Mouse (Mus musculus): Measurements from ENCODE around the gene Tas2r104.

Tas2r104 gene

DNA sequence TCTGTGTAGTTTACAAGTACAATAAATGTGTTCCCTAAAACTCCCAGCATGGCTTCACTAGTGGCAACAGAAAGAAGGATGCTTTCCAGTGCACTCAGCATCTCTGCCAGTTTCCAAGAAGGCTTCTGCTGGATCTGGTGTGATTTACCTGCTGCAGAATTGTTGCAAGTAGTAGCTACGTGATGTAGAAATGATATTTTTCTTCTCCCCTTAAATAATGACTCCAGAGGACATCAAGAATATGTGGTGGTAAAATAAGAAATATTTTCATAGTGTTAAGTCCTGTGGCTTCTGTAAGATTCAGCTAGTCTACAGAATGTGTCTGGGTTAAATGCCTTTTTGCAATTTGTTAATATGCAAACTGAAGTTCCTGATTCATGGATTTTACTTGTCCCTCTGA lies at the start of gene Tas2r104:
Gene Tas2r104 (minus strand): TSS at position 101 of the 400 bp plus-strand sequence.
- ATAC-seq (ENCODE audit: insufficient number of reproducible peaks, low FRiP score, low TSS enrichment) = no peak

- ATAC-seq (ENCODE audit: insufficient number of reproducible peaks, low FRiP score, low TSS enrichment) = no peak
These were observed 27.3 kb upstream of the Tas2r104 start for GRCm38 (mm10) chr6:131712803-131713202.

DNA sequence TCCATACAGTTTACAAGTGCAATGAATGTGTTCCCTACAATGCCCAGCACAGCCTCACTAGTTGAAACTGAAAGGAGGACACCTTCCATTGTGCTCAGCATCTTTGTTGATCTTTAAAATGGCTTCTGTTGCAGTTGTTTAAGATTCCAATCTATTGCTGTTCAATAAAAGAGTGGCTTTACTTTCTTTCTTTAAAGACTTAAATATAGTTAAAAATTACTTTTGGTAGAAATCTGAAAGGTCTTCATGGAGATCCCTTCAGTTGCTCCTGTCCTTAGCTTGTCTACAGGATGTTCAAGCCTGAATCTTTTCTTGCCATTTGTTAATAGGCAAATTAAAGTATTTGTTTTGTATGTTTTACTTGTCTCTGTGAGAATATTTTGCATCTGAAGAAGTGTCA lies 4.4 kb upstream of the Tas2r104 start, which contains the start of gene Tas2r114:
Gene Tas2r114 (minus strand): TSS at position 101 of the 400 bp plus-strand sequence.
- ATAC-seq (ENCODE audit: insufficient number of reproducible peaks, low FRiP score, low TSS enrichment) = no peak

DNA sequence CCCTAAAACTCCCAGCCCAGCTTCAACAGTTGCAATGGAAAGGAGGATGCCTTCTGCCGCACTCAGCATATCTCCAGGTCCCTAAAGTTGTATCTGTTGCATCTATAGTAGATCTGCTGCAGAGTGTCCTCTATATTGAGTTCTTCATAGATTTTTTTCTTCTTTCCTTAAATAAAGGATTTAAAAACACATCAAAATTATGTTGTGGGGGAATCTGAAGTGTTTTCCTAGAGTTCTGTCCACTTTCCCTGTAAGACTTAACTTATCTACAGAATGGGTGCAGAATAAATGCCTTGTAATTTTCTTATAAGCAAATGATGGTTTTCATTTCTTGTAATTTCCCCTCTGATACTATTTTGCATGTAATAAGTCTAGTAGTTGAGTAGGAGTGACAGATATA lies 1.9 kb upstream of the Tas2r104 start, which contains the start of gene Tas2r105:
Gene Tas2r105 (minus strand): TSS at position 101 of the 400 bp plus-strand sequence.
- no peak for ATAC-seq (ENCODE audit: insufficient number of reproducible peaks, low FRiP score, low TSS enrichment)

- ATAC-seq (ENCODE audit: insufficient number of reproducible peaks, low FRiP score, low TSS enrichment) = no peak
These were observed 6.8 kb downstream of the Tas2r104 start, which contains the start of gene Tas2r106 for GRCm38 (mm10) chr6:131678786-131679185. Tas2r106 (minus strand) TSS chr6:131678886.

DNA sequence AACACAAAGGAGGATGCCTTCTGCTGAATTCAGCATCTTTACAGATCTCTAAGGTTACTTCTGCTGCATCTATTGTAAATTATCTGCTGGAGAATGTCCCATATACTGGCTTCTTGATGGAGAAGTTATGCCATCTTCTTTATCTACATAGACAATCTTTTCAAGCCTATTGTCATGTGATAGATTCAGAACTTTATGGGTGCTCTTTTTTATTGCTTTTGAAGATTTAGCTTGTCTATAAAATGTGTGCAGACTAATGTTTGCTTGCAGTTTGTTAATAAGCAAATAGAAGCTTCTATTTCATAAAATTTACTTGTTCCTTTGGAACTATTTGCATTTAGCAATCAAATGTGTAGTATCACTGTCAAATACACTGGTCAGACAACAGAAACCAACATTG lies 25.5 kb downstream of the Tas2r104 start, which contains the start of gene Tas2r107:
Gene Tas2r107 (minus strand): TSS at position 101 of the 400 bp plus-strand sequence.
- ATAC-seq (ENCODE audit: insufficient number of reproducible peaks, low FRiP score, low TSS enrichment) = no peak

All from cerebellum, adult (tissue).